Mouse (Mus musculus): ENCODE data around the gene Tmem236. TPM values are rescaled to one million over a fixed set of nuclear protein-coding genes. Genes with fewer than 3 reads are reported as not detected.

The Tmem236 gene
- polyA plus RNA-seq, 1 experiment from 2014 or later, result 0.11 TPM

DNA sequence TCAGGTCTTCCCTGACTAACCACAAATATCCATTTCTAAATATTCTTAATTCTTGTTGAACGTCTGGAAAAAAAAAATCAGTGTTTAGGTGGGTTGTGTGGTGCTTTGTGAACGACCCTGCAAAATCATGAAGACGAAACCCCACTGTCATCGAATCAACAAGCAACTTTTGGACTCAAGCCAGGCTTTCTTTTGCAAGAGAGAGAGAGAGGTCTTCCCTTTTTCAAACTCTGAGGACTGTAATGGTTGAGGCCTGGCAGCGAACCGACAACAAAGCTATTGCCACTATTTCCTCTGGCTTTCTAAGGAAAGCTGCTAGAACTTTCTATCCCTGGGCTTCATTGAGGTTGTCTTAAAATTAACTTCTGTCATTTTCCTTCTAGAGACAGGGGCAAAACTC lies 54.2 kb downstream of the Tmem236 start:
- H3K36me3 ChIP-seq, result no peaks in the 10 kb centered on the region
- no peak for ATAC-seq (ENCODE audit: extremely low read depth, insufficient number of reproducible peaks, low FRiP score, low TSS enrichment)
- no peaks in the 10 kb centered on the region for H3K9me3 ChIP-seq
- no peak overlapping the region for H3K4me3 ChIP-seq
- WGBS, result 57% methylated on average over 6 of the region's 6 CpGs
- no peak overlapping the region for H3K9ac ChIP-seq
- peaks cover 15% of the 10 kb centered on the region; the same call in 1 of the 2 replicates for H3K4me1 ChIP-seq
- no peaks in the 10 kb centered on the region for H3K27me3 ChIP-seq (replicated peaks)
- H3K27ac ChIP-seq (replicated peaks), result no peak overlapping the region
- H3K4me2 ChIP-seq, result no peak overlapping the region

DNA sequence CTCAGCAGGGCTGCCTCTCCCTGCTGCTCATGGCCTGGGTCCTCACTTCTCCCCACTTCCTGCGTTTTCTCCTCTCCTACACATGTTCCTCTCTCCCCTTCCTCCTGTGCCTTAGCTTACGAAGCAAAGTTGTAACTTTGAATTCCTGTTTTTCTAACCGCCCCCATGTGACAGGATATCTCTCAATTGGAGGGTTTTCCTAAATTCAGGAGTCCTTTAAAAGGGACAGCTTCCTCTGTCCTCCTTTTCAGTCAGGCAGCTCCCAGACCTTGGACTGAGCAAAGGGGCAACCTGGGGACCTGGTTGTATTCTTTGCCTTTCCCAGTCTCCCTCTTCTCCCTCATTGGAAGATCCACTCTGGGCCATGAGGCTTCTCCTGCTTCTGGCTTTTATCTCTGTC lies 54.8 kb downstream of the Tmem236 start, which contains the start of gene Mrc1:
Gene Mrc1, plus strand, starts transcription at position 244 of the 400 bp plus-strand sequence.
- H3K27me3 ChIP-seq (replicated peaks), result no peaks in the 10 kb centered on the region
- no peaks in the 10 kb centered on the region for H3K9me3 ChIP-seq
- H3K4me3 ChIP-seq, result no peak within 1 kb of the TSS
- no peak for ATAC-seq (ENCODE audit: extremely low read depth, insufficient number of reproducible peaks, low FRiP score, low TSS enrichment)
- H3K9ac ChIP-seq, result no peak within 1 kb of the TSS
- H3K4me1 ChIP-seq, result peaks cover 20% of the 10 kb centered on the region; the same call in 1 of the 2 replicates
- H3K4me2 ChIP-seq, result no peak within 1 kb of the TSS
- H3K27ac ChIP-seq (replicated peaks), result no peak within 1 kb of the TSS
- WGBS, result 55% methylated on average over 3 of the region's 3 CpGs
- H3K36me3 ChIP-seq, result no peaks in the 10 kb centered on the region

- no peak overlapping the region for H3K27ac ChIP-seq (replicated peaks)
- H3K9ac ChIP-seq, result no peak overlapping the region
- no peaks in the 10 kb centered on the region for H3K9me3 ChIP-seq
- no peaks in the 10 kb centered on the region for H3K36me3 ChIP-seq
- no peak overlapping the region for H3K4me2 ChIP-seq
- no peak overlapping the region for H3K4me3 ChIP-seq
- WGBS, result 60% methylated on average over 14 of the region's 14 CpGs
- peaks cover 20% of the 10 kb centered on the region; the same call in 1 of the 2 replicates for H3K4me1 ChIP-seq
- no peaks in the 10 kb centered on the region for H3K27me3 ChIP-seq (replicated peaks)
- no peak for ATAC-seq (ENCODE audit: extremely low read depth, insufficient number of reproducible peaks, low FRiP score, low TSS enrichment)
Observed at GRCm38 (mm10) chr2:14229979-14230378, 55.7 kb downstream of the Tmem236 start.

- Histone ChIP-seq H3K36me3 (no peaks in the 10 kb centered on the region), H3K4me3 (no peak overlapping the region), H3K9me3 (no peaks in the 10 kb centered on the region), H3K27me3 (replicated peaks) (no peaks in the 10 kb centered on the region), H3K27ac (replicated peaks) (no peak overlapping the region), H3K4me1 (peaks cover 22% of the 10 kb centered on the region; the same call in 1 of the 2 replicates), H3K9ac (no peak overlapping the region), H3K4me2 (no peak overlapping the region)
- WGBS, result 57% methylated on average over 1 of the region's 1 CpGs
- no peak for ATAC-seq (ENCODE audit: extremely low read depth, insufficient number of reproducible peaks, low FRiP score, low TSS enrichment)
Observed at GRCm38 (mm10) chr2:14232897-14233296, 58.6 kb downstream of the Tmem236 start.

DNA sequence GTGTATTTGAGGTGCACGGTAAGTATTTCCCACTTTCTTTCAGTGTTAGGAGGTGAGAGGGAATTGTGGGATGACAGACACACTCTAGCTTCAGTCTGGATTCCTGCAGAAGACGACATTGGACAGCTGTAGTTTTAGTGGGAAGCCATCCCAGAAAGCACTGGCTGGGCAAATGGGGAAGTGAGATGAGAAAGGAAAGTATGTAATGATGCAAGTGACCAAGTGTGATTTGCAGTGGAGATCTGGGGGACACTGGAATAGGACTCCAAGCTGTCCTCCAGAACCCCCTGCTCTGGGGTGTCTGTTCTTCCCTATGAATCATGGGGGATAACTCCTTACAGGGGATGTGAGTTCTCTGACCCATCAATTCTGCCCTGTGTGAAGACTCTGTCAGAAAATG lies 59.7 kb downstream of the Tmem236 start:
- ATAC-seq (ENCODE audit: extremely low read depth, insufficient number of reproducible peaks, low FRiP score, low TSS enrichment), result no peak
- H3K36me3 ChIP-seq, result no peaks in the 10 kb centered on the region
- H3K4me2 ChIP-seq, result no peak overlapping the region
- no peaks in the 10 kb centered on the region for H3K9me3 ChIP-seq
- 31% methylated on average over 2 of the region's 2 CpGs for WGBS
- no peaks in the 10 kb centered on the region for H3K27me3 ChIP-seq (replicated peaks)
- no peak overlapping the region for H3K4me3 ChIP-seq
- no peak overlapping the region for H3K9ac ChIP-seq
- no peak overlapping the region for H3K27ac ChIP-seq (replicated peaks)
- H3K4me1 ChIP-seq, result peaks cover 21% of the 10 kb centered on the region; the same call in 1 of the 2 replicates

DNA sequence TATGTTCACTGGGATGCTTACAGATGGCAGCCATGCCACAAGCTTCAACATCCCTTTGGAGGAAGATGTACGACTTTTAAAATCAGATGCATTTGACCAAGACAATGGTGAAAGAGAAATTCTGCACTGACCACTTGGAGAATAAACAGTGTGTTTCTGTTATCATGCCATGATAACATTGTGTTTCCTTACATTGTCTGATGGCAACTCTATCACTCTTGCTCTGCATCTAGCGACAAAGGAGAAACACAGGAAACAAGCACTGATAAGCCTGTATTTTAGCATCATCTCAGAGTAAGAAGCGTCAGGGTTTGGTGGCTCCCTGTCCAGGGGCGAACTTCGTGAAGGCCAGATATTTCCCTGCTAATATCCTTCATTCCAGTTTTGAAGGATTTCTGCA lies 61.0 kb downstream of the Tmem236 start:
- 37% methylated on average over 5 of the region's 5 CpGs for WGBS
- Histone ChIP-seq H3K9ac (no peak overlapping the region), H3K27ac (replicated peaks) (no peak overlapping the region), H3K27me3 (replicated peaks) (no peaks in the 10 kb centered on the region), H3K4me1 (peaks cover 20% of the 10 kb centered on the region; the same call in 1 of the 2 replicates), H3K9me3 (no peaks in the 10 kb centered on the region), H3K4me2 (no peak overlapping the region), H3K36me3 (no peaks in the 10 kb centered on the region), H3K4me3 (no peak overlapping the region)
- ATAC-seq (ENCODE audit: extremely low read depth, insufficient number of reproducible peaks, low FRiP score, low TSS enrichment), result no peak

- Histone ChIP-seq H3K4me1 (peaks cover 19% of the 10 kb centered on the region; the same call in 1 of the 2 replicates), H3K4me3 (no peak overlapping the region), H3K9me3 (no peaks in the 10 kb centered on the region), H3K36me3 (no peaks in the 10 kb centered on the region), H3K27me3 (replicated peaks) (no peaks in the 10 kb centered on the region), H3K9ac (no peak overlapping the region), H3K27ac (replicated peaks) (no peak overlapping the region), H3K4me2 (no peak overlapping the region)
- ATAC-seq (ENCODE audit: extremely low read depth, insufficient number of reproducible peaks, low FRiP score, low TSS enrichment), result no peak
- WGBS, result 78% methylated on average over 4 of the region's 4 CpGs
Observed at GRCm38 (mm10) chr2:14236920-14237319, 62.6 kb downstream of the Tmem236 start.

DNA sequence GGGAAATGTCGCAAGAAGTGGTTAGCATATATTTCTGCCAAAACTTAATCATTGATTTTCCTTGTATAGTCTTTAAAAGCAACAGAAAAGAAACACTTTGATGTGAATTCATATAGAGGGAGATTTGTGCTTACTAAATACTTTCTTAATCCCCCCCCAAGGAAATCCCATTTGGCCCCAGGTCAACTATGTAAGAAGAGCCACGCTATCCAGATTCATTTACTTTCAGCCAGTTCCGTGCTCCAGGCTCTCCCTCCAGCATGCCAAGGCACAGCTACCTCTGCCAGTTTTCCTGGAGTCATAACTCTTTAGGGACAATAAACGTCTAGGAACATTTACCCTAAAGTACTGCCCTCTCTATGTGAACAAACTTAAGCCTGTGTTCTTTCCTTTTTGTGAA lies 63.4 kb downstream of the Tmem236 start:
- ATAC-seq (ENCODE audit: extremely low read depth, insufficient number of reproducible peaks, low FRiP score, low TSS enrichment), result no peak
- H3K36me3 ChIP-seq, result no peaks in the 10 kb centered on the region
- H3K4me1 ChIP-seq, result peaks cover 19% of the 10 kb centered on the region; the same call in 1 of the 2 replicates
- WGBS, result 53% methylated on average over 4 of the region's 4 CpGs
- H3K4me3 ChIP-seq, result no peak overlapping the region
- H3K9me3 ChIP-seq, result no peaks in the 10 kb centered on the region
- H3K27ac ChIP-seq (replicated peaks), result no peak overlapping the region
- H3K27me3 ChIP-seq (replicated peaks), result no peaks in the 10 kb centered on the region
- H3K9ac ChIP-seq, result no peak overlapping the region
- no peak overlapping the region for H3K4me2 ChIP-seq

DNA sequence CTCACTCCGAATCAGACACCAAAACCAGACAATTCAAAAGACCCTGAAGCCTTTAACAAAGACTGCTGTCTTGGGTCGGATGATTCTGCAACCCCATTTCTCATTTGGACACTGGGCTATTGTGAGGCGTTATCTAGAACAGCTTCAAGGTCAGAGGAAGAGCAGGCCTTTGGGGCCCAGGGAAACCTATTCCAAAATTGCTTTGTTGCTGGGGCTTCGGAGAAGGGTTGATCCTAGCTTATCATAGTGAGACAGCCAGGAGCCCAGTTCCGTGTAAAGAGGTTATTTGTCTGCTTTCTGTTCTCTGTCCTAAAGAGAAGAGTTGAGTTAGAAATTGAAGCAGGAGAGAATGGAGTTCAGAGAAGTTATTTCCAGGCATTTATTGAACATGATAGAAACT lies 64.8 kb downstream of the Tmem236 start:
- no peak overlapping the region for H3K4me2 ChIP-seq
- WGBS, result 30% methylated on average over 5 of the region's 5 CpGs
- ATAC-seq (ENCODE audit: extremely low read depth, insufficient number of reproducible peaks, low FRiP score, low TSS enrichment), result no peak
- H3K9ac ChIP-seq, result no peak overlapping the region
- no peaks in the 10 kb centered on the region for H3K9me3 ChIP-seq
- H3K4me1 ChIP-seq, result peaks cover 11% of the 10 kb centered on the region; the same call in 1 of the 2 replicates
- no peaks in the 10 kb centered on the region for H3K27me3 ChIP-seq (replicated peaks)
- H3K4me3 ChIP-seq, result no peak overlapping the region
- no peaks in the 10 kb centered on the region for H3K36me3 ChIP-seq
- no peak overlapping the region for H3K27ac ChIP-seq (replicated peaks)

- Histone ChIP-seq H3K4me3 (no peak overlapping the region), H3K27ac (replicated peaks) (no peak overlapping the region), H3K36me3 (no peaks in the 10 kb centered on the region), H3K4me1 (peaks cover 6% of the 10 kb centered on the region; the same call in 1 of the 2 replicates), H3K9ac (no peak overlapping the region), H3K4me2 (no peak overlapping the region), H3K9me3 (no peaks in the 10 kb centered on the region), H3K27me3 (replicated peaks) (no peaks in the 10 kb centered on the region)
- ATAC-seq (ENCODE audit: extremely low read depth, insufficient number of reproducible peaks, low FRiP score, low TSS enrichment), result no peak
- 86% methylated on average over 5 of the region's 5 CpGs for WGBS
Observed at GRCm38 (mm10) chr2:14244157-14244556, 69.8 kb downstream of the Tmem236 start.

DNA sequence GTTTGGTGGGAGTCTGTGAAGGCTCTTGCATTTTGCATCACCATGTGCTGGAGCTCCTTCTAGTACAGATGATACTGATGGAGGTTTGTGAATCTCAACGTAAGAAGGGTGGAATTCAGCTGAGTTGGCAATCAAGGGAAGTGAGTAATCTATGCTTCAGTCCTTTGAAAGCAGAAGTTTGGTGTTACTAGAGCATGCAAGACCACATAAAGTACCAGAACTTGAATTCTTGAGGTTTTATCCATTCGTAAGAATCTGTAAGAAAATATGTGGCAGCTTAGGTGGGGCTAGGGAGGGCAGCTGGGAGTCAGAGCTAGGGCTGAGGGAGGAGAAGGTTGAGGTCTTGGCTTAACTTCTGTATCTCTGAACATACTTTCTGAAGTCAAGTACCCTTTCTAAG lies 70.3 kb downstream of the Tmem236 start:
- peaks cover under 1% of the 10 kb centered on the region; the same call in 1 of the 2 replicates for H3K4me1 ChIP-seq
- no peaks in the 10 kb centered on the region for H3K9me3 ChIP-seq
- no peak overlapping the region for H3K9ac ChIP-seq
- WGBS, result 72% methylated on average over 2 of the region's 2 CpGs
- no peaks in the 10 kb centered on the region for H3K36me3 ChIP-seq
- no peak overlapping the region for H3K27ac ChIP-seq (replicated peaks)
- ATAC-seq (ENCODE audit: extremely low read depth, insufficient number of reproducible peaks, low FRiP score, low TSS enrichment), result no peak
- H3K27me3 ChIP-seq (replicated peaks), result no peaks in the 10 kb centered on the region
- no peak overlapping the region for H3K4me2 ChIP-seq
- no peak overlapping the region for H3K4me3 ChIP-seq

DNA sequence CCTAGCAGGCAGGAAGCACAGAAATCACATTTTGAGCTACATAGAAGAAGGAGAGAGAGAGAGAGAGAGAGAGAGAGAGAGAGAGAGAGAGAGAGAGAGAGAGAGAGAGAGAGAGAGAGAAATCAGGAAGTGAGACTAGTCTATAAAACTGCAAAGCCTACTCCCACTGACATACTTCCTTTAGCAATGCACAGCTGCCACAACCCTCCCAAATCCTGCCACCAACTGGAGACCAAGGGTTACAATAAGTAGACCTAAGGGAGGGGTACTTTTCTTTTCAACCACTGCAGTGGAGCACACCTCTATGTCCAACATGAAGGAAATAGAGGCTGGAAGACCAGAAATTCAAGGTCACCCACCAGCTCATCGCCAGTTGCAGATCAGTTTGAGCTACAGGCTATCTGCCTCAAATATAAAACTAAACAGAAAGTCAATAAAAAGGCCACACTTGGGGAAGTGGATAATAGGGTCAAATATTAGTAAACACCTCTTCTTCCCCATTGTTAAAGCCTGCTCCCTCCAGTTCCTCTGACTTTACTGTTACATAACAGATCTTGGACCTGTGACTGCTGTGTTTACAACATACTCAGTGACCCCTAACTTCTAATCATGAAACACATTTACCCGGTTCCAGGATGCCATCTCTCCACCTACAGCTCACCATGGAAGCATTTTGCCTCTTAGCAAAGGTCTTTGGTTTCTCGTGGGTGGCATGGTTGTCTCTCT lies 75.7 kb downstream of the Tmem236 start:
- H3K27ac ChIP-seq (replicated peaks), result no peak overlapping the region
- no peak overlapping the region for H3K4me2 ChIP-seq
- WGBS, result 74% methylated on average over 3 of the region's 3 CpGs

More for the DNA sequence above, 75.7 kb downstream of the Tmem236 start:
- no peaks in the 10 kb centered on the region for H3K9me3 ChIP-seq
- H3K27me3 ChIP-seq (replicated peaks), result no peaks in the 10 kb centered on the region
- ATAC-seq (ENCODE audit: extremely low read depth, insufficient number of reproducible peaks, low FRiP score, low TSS enrichment), result no peak
- H3K4me3 ChIP-seq, result no peak overlapping the region
- H3K9ac ChIP-seq, result no peak overlapping the region
- no peaks in the 10 kb centered on the region for H3K4me1 ChIP-seq
- H3K36me3 ChIP-seq, result no peaks in the 10 kb centered on the region

Data from heart, embryonic 13.5 days (tissue).